ENCODE assay signal across 14 mouse cellular contexts in genomic region chr15:97424375-97424774, GRCm38 (mm10).
DNase-seq lines count a peak whose midpoint lies in the region; ATAC-seq and TF ChIP-seq lines count a peak whose summit lies in the region.
"Had no signal": no experiment of that assay in that cellular context is flagged by ENCODE, and none has a peak within 500 bp of the region (broad histone marks: within the 10 kb centered on the region; RNA-seq: fewer than 3 reads in every experiment).

No protein-coding gene starts in this region.

- no peak for TF ChIP-seq CTCF in E14TG2a.4 (conservative IDR thresholded peaks at IDR 0.05; ENCODE audit: low read length)

- no peaks in the 10 kb centered on the region for H3K27me3 ChIP-seq in E14TG2a.4 (ENCODE audit: insufficient read depth, low read length)
- H3K27me3 ChIP-seq in neural tube, embryonic 15.5 days (replicated peaks): no peaks in the 10 kb centered on the region
- H3K27me3 ChIP-seq: forebrain, embryonic 13.5 days; limb, embryonic 12.5 days had no signal

- peaks cover 34% of the 10 kb centered on the region for H3K4me1 ChIP-seq in E14TG2a.4 (replicated peaks; ENCODE audit: low read depth, low read length)
- H3K4me1 ChIP-seq in neural tube, embryonic 15.5 days: no peaks in the 10 kb centered on the region
- H3K4me1 ChIP-seq: forebrain, embryonic 13.5 days; limb, embryonic 12.5 days had no signal

- no peaks in the 10 kb centered on the region for H3K36me3 ChIP-seq in E14TG2a.4 (ENCODE audit: insufficient read depth, low read length)
- no peaks in the 10 kb centered on the region for H3K36me3 ChIP-seq in neural tube, embryonic 15.5 days
- H3K36me3 ChIP-seq: limb, embryonic 12.5 days had no signal

- no peak for ATAC-seq in neural tube, embryonic 15.5 days (ENCODE audit: low FRiP score)
- ATAC-seq: forebrain, embryonic 13.5 days had no signal

- H3K9ac ChIP-seq in neural tube, embryonic 15.5 days (replicated peaks): no peak overlapping the region
- H3K9ac ChIP-seq: forebrain, embryonic 13.5 days; limb, embryonic 12.5 days had no signal

- no peak overlapping the region for H3K4me2 ChIP-seq in neural tube, embryonic 15.5 days
- H3K4me2 ChIP-seq: forebrain, embryonic 13.5 days; limb, embryonic 12.5 days had no signal

- WGBS in neural tube, embryonic 15.5 days: 73% methylated on average over 7 of the region's 7 CpGs

- peak; percentile 75 for DNase-seq in CD4-positive helper T cell, adult 2 months (ENCODE audit: low read depth, low spot score)
- DNase-seq in lung, postnatal 10 days: peak; percentile 40
- DNase-seq in thymus, adult 18-20 months: peak; percentile 32 to 67
- no peak for DNase-seq in cerebellum, postnatal 25 days
- DNase-seq in kidney, postnatal 25 days: no peak
- DNase-seq: cerebellum, adult 8-10 months; gastrocnemius, postnatal 36 days; heart, postnatal 4 days; kidney, adult 2 months had no signal

- no peak overlapping the region for H3K27ac ChIP-seq in neural tube, embryonic 15.5 days (replicated peaks)
- H3K27ac ChIP-seq: forebrain, embryonic 13.5 days; limb, embryonic 12.5 days; macrophage had no signal

- no peaks in the 10 kb centered on the region for H3K9me3 ChIP-seq in E14TG2a.4 (ENCODE audit: low read length)
- no peaks in the 10 kb centered on the region for H3K9me3 ChIP-seq in neural tube, embryonic 15.5 days (replicated peaks)
- H3K9me3 ChIP-seq: forebrain, embryonic 13.5 days; limb, embryonic 12.5 days had no signal

- H3K4me3 ChIP-seq in E14TG2a.4 (replicated peaks; ENCODE audit: low read length): 0 out of 2 replicates have a peak overlapping the region, but pooled peaks have one; percentile 35
- no peak overlapping the region for H3K4me3 ChIP-seq in neural tube, embryonic 15.5 days (replicated peaks)
- H3K4me3 ChIP-seq: forebrain, embryonic 13.5 days; limb, embryonic 12.5 days had no signal

Comparison
In these comparisons a context has a peak if more than half of its experiments do, and no peak if none do; other contexts are left out.
1. DNase-seq: peak in CD4-positive helper T cell, adult 2 months (single experiment), lung, postnatal 10 days (single experiment) and thymus, adult 18-20 months (2 of 2); none in cerebellum, postnatal 25 days (0 of 2) and kidney, postnatal 25 days (0 of 2).